Mouse (Mus musculus) MEL-GATA-1-ER (cell line): ENCODE measurements around the gene Arfgap2.

Experiments used
- DNase-seq: peaks from one replicate; pipeline ENCODE4 v3.0.0-alpha.2; 2012; ENCODE audit warnings: low read depth; ENCODE audit errors: extremely low read depth

Gene Arfgap2

DNA sequence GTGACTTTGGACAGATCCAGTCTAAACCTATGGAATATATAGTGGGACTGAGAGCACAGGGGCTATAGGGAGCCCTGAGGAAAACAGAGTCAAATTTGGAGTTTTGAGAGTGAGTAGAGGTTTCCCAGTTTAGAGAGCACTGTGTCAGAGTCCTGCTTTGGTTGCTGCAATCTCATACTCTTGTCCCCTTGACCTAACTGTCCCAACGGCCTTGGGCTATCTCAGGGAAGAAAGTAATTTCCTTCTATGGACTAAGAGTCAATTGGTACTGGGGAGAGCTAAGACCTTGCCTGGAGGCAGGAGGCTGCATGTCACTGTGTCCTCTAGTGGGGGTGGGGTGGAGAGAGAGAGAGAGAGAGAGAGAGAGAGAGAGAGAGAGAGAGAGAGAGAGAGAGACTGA lies 5.9 kb upstream of the Arfgap2 start:
- no peak for DNase-seq

DNA sequence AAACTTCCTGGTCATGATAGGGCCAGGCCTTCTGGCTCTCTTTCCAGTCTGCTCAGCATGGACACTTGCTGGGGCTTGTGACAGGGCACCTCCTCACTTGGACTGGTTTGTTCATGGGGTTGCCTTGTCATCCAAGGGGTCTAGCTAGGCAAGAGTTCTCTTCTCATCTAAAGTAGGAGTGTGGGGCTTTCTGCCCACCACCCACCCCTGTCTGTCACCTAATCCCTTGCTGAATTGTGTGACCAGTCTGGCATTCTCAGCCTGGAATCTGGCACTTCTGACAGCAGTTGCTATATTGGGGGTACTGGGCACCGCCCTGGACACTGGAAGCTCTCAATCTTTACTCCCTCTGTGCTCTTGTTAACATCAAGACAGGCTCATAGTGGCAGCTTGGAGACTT lies 5.3 kb upstream of the Arfgap2 start:
- DNase-seq: no peak

DNA sequence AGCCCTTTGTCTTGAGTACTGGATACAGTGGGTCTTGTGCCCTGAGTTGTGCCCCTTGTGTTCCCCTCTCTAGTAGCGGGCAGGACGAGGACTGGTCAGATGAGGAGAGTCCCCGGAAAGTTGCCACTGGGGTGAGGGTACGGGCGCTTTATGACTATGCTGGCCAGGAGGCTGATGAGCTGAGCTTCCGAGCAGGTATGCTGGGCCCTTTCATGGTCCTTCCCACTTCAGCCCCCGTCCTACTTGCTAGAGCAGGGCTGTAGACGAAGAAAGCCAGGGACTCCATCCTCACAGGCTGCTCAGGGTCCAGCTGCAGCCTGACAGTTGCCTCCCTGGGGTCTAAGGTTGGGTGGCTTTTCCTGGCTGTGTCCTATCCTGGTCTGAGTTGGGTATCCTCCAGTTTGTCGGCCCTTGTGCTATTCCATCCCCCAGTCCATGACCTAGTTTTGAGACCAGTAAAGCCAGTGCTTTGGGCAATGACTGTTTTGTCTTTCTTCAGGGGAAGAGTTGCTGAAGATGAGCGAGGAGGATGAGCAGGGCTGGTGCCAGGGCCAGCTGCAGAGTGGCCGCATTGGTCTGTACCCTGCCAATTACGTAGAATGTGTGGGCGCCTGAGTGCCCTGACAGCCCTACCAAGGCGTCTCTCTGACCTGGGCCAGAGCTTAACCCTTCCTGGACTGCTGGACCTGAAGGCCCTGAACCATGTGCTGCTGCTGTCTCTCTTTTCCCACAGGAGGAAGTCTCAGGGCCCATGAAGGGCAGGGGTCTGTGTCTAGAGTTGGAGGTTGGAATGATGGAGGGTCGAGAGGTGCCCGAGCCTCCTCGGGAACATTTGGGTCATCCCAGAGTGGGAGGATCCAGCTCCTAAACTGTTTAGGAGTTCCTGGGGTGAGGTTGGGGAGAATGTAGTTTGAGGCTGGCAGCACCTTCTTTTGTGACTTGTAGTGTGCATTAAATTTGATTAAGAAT lies 798 bp upstream of the Arfgap2 start:
- no peak for DNase-seq

DNA sequence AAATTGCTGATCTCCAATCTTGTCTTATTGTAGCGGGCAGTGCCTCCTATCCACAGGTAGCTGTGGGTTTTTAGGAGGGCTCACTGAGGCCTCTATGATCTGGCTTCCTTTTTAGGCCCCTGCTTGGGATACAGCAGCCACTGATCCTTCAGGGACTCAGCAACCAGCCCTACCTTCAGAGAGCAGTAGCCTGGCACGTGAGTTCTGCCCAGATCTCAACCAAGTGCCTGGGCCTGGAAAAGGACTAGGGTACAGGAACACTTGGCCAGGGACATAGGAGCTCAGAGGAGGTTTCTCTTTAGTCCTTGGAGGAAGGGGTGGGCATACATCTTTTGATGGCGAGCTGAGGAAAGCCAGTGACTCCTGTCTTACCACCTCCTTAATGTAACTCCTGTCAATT lies 3.3 kb downstream of the Arfgap2 start:
- DNase-seq: no peak

DNA sequence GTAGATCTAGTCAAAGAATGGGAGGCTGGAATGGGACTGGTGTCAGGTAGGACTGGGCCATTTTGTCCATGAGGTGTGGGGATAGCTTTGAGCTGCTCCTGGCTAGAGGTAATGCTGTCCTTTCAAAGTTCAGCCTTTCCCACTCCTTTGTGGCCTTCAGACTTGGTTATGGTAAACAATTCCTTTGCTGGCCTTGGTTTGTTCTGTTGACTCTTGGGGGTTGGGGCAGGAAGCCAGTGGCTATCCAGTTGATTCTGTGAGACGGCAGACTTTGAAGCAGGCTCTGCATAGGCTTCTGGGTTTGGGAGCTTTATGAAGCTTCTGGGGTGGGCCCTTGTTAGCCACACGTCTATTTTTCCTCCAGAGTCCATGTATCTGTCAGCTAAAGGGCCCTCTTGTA lies 3.9 kb downstream of the Arfgap2 start:
- no peak for DNase-seq

DNA sequence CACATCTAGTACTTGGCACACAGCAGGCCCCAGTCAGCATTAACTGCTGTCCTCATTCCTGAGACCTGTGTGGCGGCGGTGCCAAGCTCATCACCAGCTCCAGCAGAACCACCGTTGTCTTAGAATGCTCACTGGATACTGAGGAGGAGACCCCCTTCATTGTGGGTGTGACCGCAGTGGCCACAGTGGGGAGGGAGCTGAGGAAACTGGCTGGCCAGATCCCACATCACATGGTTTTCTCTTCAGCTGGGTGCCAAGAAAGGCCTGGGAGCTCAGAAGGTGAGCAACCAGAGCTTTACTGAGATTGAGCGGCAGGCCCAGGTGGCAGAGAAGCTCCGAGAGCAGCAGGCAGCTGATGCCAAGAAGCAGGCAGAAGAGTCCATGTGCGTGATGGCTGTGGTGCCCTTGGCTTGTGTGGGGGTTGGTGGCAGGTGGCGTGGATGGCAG lies 4.9 kb downstream of the Arfgap2 start:
- no peak for DNase-seq

DNA sequence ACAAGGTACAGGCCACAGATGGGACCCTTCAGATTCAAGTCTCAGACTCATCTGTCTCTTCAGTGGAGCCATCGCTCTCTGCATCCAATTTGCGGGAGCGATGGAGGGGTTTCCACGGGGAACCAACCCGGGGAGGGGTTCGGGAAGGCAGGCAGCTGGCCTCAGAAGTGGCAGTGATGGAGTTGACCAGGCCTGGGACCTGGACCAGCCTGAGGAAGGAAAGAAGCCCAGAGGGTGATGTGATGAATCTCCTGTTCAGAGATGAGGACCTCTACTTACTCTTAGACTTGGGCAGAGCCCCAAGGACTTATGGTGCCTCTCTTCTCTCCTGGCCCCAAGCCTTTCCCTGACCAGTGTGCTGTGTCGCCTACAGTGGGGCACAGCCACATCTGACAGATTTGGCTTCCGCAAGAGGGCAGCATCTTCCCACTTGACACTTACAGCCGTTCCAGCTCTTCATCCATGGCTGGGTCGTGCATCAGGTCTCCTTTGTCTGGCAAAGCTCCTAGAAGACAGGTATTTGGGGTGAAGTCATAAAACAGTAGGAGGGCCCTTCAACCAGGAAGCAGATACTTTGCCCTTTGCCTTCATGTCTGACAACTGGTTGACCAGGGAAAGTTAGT lies 14.1 kb downstream of the Arfgap2 start:
- DNase-seq: no peak

DNA sequence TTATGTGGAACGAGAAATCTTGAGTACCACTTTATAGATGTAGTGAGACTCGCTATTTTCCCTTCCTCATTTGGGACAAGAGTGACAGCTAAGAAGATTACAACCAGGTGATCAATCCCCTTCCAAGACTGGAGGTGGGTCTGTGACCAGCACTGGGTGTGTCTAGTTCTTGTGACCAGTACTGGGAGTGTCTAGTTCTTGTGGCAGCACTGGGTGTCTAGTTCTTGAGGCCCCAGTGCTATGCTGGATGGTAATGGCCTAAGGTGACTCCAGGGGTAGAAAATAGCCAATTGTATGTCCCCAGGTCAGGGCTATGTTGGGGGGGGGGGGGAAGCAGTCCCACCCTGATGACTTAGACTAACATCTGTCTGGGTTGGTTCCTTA lies 14.6 kb downstream of the Arfgap2 start:
- no peak for DNase-seq

DNA sequence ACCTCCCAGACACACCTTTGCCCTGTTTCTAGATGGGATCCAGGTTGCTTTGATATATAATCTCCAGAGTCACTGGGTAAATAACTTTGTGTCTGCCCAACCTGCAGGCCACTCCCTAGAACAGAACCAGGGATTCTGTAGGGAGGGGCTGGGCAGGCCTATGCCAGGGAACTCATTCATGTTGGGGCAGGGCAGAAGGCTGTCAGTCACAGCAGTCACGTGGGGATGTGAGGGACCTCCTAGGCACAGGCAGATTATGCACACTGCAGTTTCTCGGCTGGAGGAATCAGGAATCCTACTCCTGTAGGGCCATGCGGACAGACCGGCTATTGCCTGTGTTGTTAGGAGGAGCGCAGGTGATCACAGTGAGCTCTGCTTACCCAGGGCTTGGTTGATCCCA lies 16.6 kb downstream of the Arfgap2 start:
- DNase-seq: no peak

DNA sequence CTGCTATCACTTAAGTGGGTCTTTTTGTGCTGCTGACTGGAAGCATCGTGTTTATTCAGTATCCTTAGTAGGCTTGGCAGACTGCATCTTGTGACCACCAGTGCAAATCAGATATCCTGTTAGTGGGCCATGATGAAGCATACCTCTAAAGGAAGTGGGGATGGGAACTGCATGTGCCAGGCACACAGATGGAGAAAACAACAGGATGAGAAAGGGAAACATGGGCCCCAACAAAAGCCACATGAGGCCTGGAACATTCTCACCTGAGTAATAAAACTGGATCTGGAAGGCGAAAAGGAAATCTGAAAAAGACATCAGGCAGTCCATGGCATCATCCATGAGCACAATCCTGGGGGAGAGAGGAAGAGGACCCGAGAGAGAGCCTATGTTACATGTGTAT lies 19.2 kb downstream of the Arfgap2 start:
- no peak for DNase-seq

DNA sequence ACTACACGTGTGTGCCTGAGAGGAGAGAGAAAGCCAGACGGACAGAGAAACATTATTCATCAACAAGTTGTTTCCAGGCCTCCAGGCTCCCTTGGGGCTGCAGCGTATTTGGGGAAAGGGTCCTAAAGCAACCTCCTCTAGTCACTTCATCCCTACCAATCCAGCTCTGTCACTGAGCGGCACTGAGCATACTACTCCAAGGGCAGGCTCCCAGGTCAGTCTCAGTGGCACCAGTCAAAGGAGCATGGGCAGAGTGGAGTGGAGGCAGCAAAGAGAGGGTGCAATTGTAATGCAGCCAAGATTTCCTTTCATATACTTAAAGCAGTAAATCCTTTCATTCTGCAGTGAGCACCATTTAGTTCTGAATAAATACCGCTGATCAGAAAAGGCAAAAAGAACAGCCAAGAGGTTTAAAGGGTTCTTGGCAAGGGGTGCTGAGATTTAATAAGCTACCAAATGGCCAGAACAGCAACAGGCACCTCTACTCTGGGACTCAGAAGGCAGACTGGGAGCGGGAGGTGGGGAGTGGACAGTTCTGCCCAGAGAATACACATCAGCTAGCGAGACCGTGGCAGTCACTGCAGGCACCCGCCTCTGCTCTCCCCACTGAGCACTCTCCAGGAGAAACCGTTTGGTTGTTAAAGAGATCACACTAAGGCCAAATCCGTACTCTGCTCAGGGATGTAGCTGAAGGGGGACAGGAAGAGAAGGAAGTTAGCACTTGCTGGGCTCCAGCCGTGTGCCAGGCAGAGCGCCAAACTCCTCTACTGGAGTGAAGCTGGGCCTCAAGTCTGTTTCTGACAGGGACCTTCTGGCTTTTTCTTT lies 19.8 kb downstream of the Arfgap2 start:
- DNase-seq: no peak

DNA sequence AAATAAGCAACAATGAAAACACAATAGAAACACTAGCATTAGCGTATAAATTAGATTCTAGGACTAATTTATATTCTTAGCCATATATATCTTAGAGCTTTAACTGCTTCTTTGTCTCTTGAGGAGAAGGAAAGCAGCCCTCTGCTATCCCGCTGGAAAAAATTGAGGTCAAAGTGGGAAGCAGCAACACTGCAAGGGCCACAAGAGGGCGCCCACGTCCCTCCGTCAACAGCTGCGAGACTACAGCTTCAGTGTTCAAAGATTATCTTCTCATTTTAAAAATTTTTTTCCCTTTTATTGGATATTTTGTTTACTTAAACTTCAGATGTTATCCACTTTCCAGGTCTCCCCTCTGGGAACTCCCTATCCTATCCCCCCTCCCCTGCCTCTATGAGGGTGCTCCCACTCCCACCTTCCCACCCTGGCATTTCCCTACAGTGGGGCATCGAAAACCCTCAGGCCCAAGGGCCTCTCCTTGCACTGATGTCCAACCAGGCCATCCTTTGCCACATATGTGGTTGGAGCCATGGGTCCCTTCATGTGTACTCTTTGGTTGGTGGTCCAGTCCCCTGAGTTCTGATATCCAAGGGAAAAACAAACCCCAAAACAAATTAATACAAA lies 21.2 kb downstream of the Arfgap2 start:
- DNase-seq: no peak

DNA sequence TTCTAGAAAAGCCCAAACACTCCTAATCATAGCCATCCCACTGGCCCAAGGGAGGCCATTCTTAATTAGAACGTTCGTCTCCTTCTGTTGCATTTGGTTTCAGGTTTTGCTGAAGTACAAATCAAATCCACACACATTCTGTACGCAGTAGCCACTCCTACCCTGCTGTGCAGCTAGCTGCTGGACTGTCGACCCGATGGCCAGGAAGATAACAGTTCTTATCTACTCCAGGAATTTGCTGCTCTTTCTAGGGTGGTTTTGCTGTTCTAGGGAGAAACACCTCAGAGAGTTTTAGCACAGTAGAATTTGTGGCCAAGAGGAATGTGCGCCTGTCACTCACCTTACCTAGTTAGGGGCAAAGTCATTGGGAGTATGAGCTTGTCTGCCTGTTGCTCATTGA lies 22.8 kb downstream of the Arfgap2 start:
- DNase-seq: no peak

DNA sequence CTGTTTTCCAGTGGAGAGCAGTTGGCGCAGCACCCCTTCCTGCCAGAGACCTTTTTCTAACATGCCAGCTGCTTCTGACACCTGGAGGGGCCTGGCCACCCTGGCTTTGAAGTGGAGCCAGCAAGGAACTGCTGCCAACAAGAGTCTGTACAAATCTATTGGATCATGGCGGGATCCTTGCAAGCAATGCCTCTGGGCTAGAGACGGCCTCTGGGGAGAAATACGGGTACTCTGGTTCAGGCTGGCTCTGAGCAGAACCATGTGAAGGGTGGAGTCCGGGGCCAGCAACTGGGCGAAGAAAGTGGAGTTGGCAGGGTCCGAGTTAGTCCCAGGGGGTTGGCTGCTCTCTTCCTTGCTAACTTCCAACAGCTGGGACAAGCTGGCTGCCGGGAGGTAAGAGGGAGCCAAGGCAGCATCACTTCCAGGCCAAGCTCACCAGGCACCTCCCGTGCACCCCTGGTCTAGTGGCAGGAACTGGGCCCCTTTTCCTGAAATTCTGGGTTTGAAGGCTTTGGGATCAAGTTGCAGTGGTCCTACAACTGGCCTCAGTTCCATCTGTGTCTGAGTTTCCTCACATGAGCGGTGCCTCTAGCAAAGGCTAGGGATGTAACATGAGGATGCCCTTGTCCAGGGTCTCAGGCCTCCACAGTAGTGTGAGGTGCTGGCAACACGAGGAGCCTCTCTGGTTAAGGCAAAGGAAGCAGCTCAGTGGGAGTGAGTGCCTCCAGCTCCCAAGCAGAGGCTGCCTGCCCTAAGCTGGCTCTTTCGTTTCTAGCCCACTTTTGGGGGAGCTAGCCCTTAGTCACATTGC lies 26.6 kb downstream of the Arfgap2 start:
- DNase-seq: no peak

DNA sequence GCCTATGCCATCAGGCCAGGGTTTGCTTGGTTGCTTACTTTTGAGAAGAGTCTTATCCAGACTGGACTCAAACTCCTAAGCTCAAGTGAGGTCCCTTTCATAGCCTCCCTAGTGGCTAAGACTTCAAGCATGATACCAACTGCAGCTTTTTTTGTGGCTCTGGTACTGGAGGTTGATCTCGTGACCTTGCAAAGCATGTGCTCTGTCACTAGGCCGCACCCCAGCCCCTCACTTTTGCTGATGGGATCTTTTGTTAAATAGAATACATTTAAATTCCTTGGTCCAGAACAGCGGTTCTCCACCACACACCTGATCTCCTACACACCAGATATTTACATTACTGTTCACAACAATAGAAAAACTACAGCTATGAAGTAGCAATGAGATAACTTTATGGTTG lies 29.5 kb downstream of the Arfgap2 start:
- no peak for DNase-seq

DNA sequence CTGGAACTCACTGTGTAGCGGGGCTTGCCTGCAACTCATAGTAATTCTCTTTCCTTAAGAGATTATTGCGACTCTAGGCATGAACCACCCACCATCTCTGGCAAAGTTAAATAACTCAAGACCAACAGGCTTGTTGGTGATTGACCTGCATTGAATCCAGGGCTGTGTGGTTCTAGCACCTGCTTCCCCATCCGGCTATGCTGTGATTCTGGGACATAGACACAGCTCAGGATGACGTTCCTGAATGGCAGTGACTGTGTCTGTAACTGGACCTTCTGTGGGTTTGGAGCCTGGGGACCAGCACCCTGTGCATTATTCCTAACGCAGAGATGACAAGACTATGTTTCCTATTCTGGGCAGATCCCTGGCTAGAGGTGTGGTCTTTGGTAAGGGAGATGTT lies 31.1 kb downstream of the Arfgap2 start:
- no peak for DNase-seq

DNA sequence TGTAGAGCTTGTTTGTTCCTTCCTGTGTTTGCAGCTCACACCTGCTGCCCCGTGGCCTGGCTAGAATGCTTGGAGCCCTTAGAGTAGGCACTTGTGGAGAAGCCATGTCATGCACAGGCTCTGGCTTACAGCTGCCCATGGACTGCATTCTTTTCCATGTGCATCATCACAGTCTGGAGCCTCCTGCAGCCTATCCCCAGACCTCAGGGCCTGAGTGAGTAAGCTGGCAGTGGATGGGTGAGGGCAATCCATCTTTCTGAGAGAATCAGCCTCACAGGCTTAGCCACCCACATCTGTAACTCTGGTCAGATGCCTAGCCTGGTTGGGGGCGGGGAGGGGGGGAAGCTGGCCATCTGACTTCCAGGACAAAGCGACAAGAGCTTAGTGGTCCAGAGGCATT lies 34.4 kb downstream of the Arfgap2 start:
- DNase-seq: no peak

DNA sequence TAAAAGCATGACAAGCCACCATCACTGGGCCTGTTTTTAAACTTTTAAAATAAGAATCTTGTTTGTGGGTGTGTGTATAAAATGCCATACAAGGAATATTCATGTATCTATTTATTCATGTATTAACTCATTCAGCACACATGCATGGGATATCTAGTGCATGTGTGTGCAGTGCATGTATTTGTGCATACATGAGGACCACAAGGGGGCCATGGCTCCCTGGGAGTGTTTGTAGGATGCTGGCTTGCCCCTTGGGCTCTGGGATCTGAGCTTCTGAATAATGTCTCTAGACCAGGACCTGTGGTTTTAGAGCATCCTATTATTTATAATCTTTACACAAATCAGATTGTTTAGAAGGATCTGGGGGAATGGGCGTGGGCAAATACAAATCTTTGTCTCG lies 36.0 kb downstream of the Arfgap2 start:
- no peak for DNase-seq

DNA sequence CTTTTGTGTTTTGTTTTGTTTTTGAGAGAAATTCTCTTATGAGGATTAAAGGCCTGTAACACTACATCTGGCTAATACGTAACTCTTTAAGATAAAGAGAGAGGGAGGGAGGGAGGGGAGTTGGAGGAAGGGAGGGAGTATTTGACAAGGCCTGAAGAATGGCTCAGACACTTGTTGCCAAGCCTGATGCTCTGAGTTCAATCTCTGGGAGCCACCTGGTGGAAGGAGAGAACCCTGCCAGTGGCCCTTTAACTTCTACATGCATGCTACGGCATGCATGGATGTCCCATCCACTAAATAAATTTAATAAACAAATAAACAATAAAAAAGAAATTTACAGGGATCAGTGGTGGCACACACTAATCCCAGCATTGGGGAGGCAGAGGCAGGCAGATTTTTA lies 37.1 kb downstream of the Arfgap2 start:
- no peak for DNase-seq

DNA sequence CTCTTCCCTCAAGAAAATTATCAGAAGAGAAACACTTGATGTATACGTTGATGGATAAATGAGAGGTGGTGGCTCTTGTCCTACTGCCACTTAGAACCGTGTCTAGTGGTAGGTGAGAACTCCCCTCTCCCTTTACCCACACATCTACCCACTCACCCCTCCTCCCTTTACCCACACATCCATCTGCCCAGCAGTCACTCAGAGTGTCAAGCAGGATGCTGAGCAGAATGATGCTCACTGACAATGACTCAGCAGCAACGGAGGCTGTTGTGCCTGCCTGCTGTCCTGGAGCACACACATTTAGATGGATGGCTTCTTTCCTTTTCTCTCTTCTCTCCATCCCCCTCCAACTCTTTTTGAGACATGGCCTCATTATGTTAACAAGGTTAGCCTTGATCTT lies 38.1 kb downstream of the Arfgap2 start:
- no peak for DNase-seq

DNA sequence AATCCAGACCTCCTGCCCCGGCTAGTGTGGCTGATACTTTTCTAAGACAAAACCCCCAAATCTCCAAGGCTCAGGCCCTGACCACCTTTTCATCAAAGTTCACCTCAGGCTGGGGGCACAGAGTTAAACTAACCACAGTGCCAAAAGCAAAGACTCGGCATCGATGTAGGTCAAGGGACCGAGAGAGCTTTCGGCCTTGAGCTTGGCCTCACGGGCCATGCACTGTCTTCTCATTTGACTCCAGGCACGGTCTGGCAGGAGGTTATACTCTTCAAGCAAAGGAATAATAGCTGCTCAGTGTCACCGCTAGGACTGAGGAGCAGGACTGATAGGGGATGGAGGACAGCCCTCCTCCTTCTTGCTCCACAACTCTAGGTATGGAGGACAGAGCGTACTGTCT lies 41.2 kb downstream of the Arfgap2 start:
- no peak for DNase-seq
